Mouse (Mus musculus) megakaryocyte progenitor cell, adult 5-6 weeks (primary cell): ENCODE data around the gene Nectin4. TPM values are rescaled to one million over a fixed set of nuclear protein-coding genes. Genes with fewer than 3 reads are reported as not detected.

ENCODE experiments used
- ATAC-seq: replicated peaks from 2 replicates; pipeline ENCODE4 v1.8.0; 2016; ENCODE audit warnings: mild to moderate bottlenecking, moderate TSS enrichment, inconsistent platforms; ENCODE audit not compliant: poor library complexity
- total RNA-seq, 2 experiments: library from RNA; stranded (forward) in 1 of 2; stranded (reverse) in 1 of 2; fragments of 157-497, 149-512 nt in 1 of 2; fragments of 200-1000 nt in 1 of 2; gene quantifications; 2 replicates each; pipeline versions ENCODE4 v1.2.3 to v1.2.4; 2015 to 2017

Nectin4 gene
- total RNA-seq, 2 experiments from 2014 or later = 0.37 to 0.49 TPM

DNA sequence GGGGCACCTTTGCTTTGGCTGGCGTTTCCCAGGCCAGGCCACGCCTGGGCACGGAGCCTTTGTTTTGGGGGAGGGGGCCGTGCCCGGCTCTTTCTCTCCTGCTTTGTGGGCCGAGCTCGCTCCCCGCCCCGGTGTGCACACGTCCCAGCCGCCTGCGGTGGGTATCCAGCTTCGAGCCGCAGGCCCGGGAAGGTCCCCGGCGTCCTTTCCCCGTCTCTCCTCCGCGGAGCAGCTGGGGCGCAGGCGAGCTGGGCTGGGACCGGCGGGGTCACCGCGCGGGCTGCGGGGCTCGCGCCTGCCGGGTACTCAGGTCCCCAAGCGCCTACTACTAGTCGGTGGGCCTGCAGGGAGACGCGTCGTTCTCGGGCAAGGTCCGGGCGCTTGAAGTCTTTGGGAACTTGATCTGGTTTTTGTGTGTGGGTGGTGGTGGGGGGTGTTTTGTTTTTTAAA, 41.6 kb downstream of the Nectin4 start:
- ATAC-seq = peak; percentile 17

- ATAC-seq = peak; percentile 38
Measured at GRCm38 (mm10) chr1:171412001-171412441, 42.1 kb downstream of the Nectin4 start.

GRCm38 (mm10) chr1:171412446-171412845, 42.5 kb downstream of the Nectin4 start:
- ATAC-seq = no peak

- ATAC-seq = no peak
Measured at GRCm38 (mm10) chr1:171413608-171414007, 43.7 kb downstream of the Nectin4 start.

DNA sequence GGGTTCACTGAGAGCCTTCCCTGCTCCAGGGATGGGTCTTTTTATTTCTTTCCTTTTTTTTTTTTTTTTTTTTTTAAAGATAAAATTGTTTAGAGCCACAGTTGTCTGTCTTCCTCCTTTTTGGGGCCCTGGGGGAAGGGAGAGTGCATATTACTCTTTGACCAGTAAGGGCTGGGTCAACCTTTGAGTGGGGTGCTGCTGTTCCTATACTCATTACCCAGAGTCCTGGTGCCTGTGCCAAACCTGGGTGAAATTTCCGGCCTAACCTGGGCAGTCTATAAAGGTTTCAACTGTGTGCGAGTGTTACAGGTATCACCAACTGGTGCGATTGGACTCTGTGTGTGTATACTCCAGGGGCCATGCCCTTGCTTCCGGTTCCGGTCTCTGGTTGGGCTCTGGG, 48.8 kb downstream of the Nectin4 start, which contains the start of gene Tstd1:
Gene Tstd1, plus strand, starts transcription at position 213 of the 400 bp plus-strand sequence.
- no peak for ATAC-seq

- no peak for ATAC-seq
Measured at GRCm38 (mm10) chr1:171419291-171419882, 49.5 kb downstream of the Nectin4 start.

DNA sequence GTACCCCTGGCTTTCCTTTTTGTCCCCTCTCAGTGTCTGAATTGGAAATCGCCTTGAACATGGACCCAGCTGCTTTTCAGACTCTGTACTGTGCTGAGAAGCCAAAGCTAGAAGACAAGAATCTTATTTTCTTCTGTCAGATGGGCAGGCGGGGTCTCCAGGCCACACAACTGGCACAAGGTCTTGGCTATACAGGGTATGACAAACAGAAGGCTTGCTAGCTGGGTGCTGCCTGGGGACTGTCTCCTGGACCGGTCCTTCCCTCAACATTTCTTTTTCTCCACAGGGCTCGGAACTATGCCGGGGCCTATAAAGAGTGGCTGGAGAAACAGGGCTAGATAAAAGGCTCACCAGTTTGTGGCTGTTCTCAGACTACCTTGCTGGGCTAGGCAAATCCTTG, 50.0 kb downstream of the Nectin4 start:
- no peak for ATAC-seq

GRCm38 (mm10) chr1:171422504-171423095, 52.7 kb downstream of the Nectin4 start:
- ATAC-seq = peak; percentile 39; the same call in 1 of the 2 replicates

GRCm38 (mm10) chr1:171424638-171425037, 54.7 kb downstream of the Nectin4 start:
- ATAC-seq = no peak

DNA sequence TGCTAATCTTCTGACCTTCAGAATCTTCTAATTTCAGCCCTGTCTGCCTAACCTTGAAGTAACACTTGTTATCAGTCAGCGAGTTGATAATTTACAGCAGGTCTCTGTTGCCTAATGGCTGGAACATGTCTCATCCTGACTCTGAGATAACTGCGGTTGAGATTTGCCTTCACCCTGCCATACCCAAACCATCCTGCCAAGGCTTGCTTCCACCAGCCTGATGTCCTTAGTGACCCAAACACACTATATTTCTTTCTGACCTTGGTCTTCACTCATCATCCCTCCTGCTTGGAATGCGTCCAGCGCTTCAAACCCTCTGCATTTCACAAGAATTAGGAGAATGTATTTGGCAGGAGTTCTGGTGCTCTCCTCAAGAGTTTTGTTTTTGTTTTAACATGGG, 55.2 kb downstream of the Nectin4 start:
- ATAC-seq = no peak

GRCm38 (mm10) chr1:171432158-171432557, 62.3 kb downstream of the Nectin4 start:
- ATAC-seq = no peak

DNA sequence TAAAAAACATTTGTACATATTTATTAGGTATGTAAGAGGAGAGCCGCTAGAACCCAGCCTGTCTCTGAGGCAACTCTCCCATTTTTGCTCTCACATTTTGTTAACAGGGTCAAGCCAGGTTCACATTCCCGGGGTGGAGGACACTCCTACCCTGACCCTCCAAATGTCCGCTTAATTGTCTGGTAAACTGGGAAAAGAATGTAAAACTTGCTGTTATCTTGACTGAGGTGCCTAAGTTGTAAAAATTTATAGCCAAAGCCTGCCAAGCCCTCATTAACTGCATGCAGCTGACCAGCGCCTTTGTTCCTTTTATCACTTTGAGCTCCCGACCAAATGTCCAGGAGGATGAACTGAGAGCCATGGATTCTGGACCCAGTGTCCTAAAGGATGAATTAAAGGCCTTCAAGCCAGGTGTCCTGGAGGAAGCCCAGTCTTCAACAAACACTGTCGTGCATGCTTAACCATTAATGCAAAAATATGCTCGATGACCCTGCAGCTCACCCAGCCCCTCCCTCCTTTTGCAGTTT, 65.5 kb downstream of the Nectin4 start:
- ATAC-seq = no peak

- ATAC-seq = no peak
Measured at GRCm38 (mm10) chr1:171435974-171436373, 66.1 kb downstream of the Nectin4 start.

- ATAC-seq = peak; percentile 61
Measured at GRCm38 (mm10) chr1:171437264-171438013, 67.5 kb downstream of the Nectin4 start, which contains the start of gene F11r. TSS of gene F11r (plus strand) at chr1:171437535.

Other genes starting within 250 kb of the Nectin4 start
- gene Sdhc, start 219.5 kb upstream of the Nectin4 start, total RNA-seq (2015) = 154 and 160 TPM in 2 replicates
- 63.2 and 69.4 TPM in 2 replicates for gene Sdhc, start 219.5 kb upstream of the Nectin4 start, total RNA-seq (2017)
- not detected in 2 replicates for gene Mpz, start 219.4 kb upstream of the Nectin4 start, total RNA-seq (2015)
- not detected in 2 replicates for gene Mpz, start 219.4 kb upstream of the Nectin4 start, total RNA-seq (2017)
- gene Pcp4l1, start 173.8 kb upstream of the Nectin4 start, total RNA-seq (2015) = 12.8 and 14.4 TPM in 2 replicates
- 7.1 and 8.5 TPM in 2 replicates for gene Pcp4l1, start 173.8 kb upstream of the Nectin4 start, total RNA-seq (2017)
- gene Nr1i3, start 156.1 kb upstream of the Nectin4 start, total RNA-seq (2015) = not detected in 2 replicates
- gene Nr1i3, start 156.1 kb upstream of the Nectin4 start, total RNA-seq (2017) = 0.12 and 0.17 TPM in 2 replicates
- gene Tomm40l, start 147.6 kb upstream of the Nectin4 start, total RNA-seq (2015) = 13.0 and 15.4 TPM in 2 replicates
- gene Tomm40l, start 147.6 kb upstream of the Nectin4 start, total RNA-seq (2017) = 18.2 and 25.7 TPM in 2 replicates
- 0.94 and 2.3 TPM in 2 replicates for gene Apoa2, start 145.0 kb upstream of the Nectin4 start, total RNA-seq (2015)
- not detected in 2 replicates for gene Apoa2, start 145.0 kb upstream of the Nectin4 start, total RNA-seq (2017)
- 293 and 379 TPM in 2 replicates for gene Fcer1g, start 135.7 kb upstream of the Nectin4 start, total RNA-seq (2015)
- gene Fcer1g, start 135.7 kb upstream of the Nectin4 start, total RNA-seq (2017) = 101 and 178 TPM in 2 replicates
- gene Adamts4, start 119.7 kb upstream of the Nectin4 start, total RNA-seq (2015) = not detected in 2 replicates
- gene Adamts4, start 119.7 kb upstream of the Nectin4 start, total RNA-seq (2017) = not detected in 2 replicates
- 255 and 280 TPM in 2 replicates for gene Ndufs2, start 118.7 kb upstream of the Nectin4 start, total RNA-seq (2015)
- gene Ndufs2, start 118.7 kb upstream of the Nectin4 start, total RNA-seq (2017) = 323 and 395 TPM in 2 replicates
- 14.7 and 16.1 TPM in 2 replicates for gene B4galt3, start 99.8 kb upstream of the Nectin4 start, total RNA-seq (2015)
- 18.0 and 22.6 TPM in 2 replicates for gene B4galt3, start 99.8 kb upstream of the Nectin4 start, total RNA-seq (2017)
- 18.0 and 20.2 TPM in 2 replicates for gene Ppox, start 88.9 kb upstream of the Nectin4 start, total RNA-seq (2015)
- 10.3 and 15.0 TPM in 2 replicates for gene Ppox, start 88.9 kb upstream of the Nectin4 start, total RNA-seq (2017)
- gene Usp21, start 82.1 kb upstream of the Nectin4 start, total RNA-seq (2015) = 36.0 and 38.2 TPM in 2 replicates
- 18.7 and 24.5 TPM in 2 replicates for gene Usp21, start 82.1 kb upstream of the Nectin4 start, total RNA-seq (2017)
- 127 and 149 TPM in 2 replicates for gene Ufc1, start 75.1 kb upstream of the Nectin4 start, total RNA-seq (2015)
- gene Ufc1, start 75.1 kb upstream of the Nectin4 start, total RNA-seq (2017) = 93.2 and 115 TPM in 2 replicates
- gene Dedd, start 41.0 kb upstream of the Nectin4 start, total RNA-seq (2015) = 24.6 and 25.4 TPM in 2 replicates
- gene Dedd, start 41.0 kb upstream of the Nectin4 start, total RNA-seq (2017) = 11.6 and 18.6 TPM in 2 replicates
- gene Nit1, start 24.5 kb upstream of the Nectin4 start, total RNA-seq (2015) = 7.6 and 9.8 TPM in 2 replicates
- gene Nit1, start 24.5 kb upstream of the Nectin4 start, total RNA-seq (2017) = 31.7 and 34.1 TPM in 2 replicates
- 50.2 and 52.3 TPM in 2 replicates for gene Pfdn2, start 24.4 kb upstream of the Nectin4 start, total RNA-seq (2015)
- gene Pfdn2, start 24.4 kb upstream of the Nectin4 start, total RNA-seq (2017) = 35.5 and 52.3 TPM in 2 replicates
- 0.96 TPM in 1 of 2 replicates, not detected in the other for gene Klhdc9, start 9.3 kb upstream of the Nectin4 start, total RNA-seq (2015)
- 0.33 and 0.71 TPM in 2 replicates for gene Klhdc9, start 9.3 kb upstream of the Nectin4 start, total RNA-seq (2017)
- gene Arhgap30, start 18.9 kb downstream of the Nectin4 start, total RNA-seq (2015) = 30.2 and 31.7 TPM in 2 replicates
- 68.0 and 70.5 TPM in 2 replicates for gene Arhgap30, start 18.9 kb downstream of the Nectin4 start, total RNA-seq (2017)
- gene Usf1, start 41.2 kb downstream of the Nectin4 start, total RNA-seq (2015) = 16.3 and 17.1 TPM in 2 replicates
- gene Usf1, start 41.2 kb downstream of the Nectin4 start, total RNA-seq (2017) = 61.3 and 64.3 TPM in 2 replicates
- gene Tstd1, start 48.8 kb downstream of the Nectin4 start, total RNA-seq (2015) = 0.42 and 0.67 TPM in 2 replicates
- gene Tstd1, start 48.8 kb downstream of the Nectin4 start, total RNA-seq (2017) = 1.9 and 3.8 TPM in 2 replicates
- gene F11r, start 67.4 kb downstream of the Nectin4 start, total RNA-seq (2015) = 0.15 and 0.44 TPM in 2 replicates
- 0.68 TPM in 1 of 2 replicates, not detected in the other for gene F11r, start 67.4 kb downstream of the Nectin4 start, total RNA-seq (2017)
- 5.1 and 5.8 TPM in 2 replicates for gene Alyref2, start 133.4 kb downstream of the Nectin4 start, total RNA-seq (2015)
- gene Alyref2, start 133.4 kb downstream of the Nectin4 start, total RNA-seq (2017) = 9.1 and 10.8 TPM in 2 replicates
- not detected in 2 replicates for gene Itln1, start 165.2 kb downstream of the Nectin4 start, total RNA-seq (2015)
- gene Itln1, start 165.2 kb downstream of the Nectin4 start, total RNA-seq (2017) = not detected in 2 replicates
- 5.0 and 6.5 TPM in 2 replicates for gene Cd244a, start 189.1 kb downstream of the Nectin4 start, total RNA-seq (2015)
- gene Cd244a, start 189.1 kb downstream of the Nectin4 start, total RNA-seq (2017) = 6.1 and 9.8 TPM in 2 replicates
- 18.9 and 20.7 TPM in 2 replicates for gene Ly9, start 237.3 kb downstream of the Nectin4 start, total RNA-seq (2015)
- gene Ly9, start 237.3 kb downstream of the Nectin4 start, total RNA-seq (2017) = 29.4 and 30.0 TPM in 2 replicates